Mouse (Mus musculus) liver, embryonic 14.5 days (tissue): Measurements from ENCODE around the gene Nek7. TPM values are rescaled to one million over a fixed set of nuclear protein-coding genes. Genes with fewer than 3 reads are reported as not detected.

ENCODE experiments used
- ATAC-seq: fragments of 200-750 bp; cut with Nextera tagmentation; 2 replicates; pipeline ENCODE4 v1.8.0; 2017; ENCODE audit warnings: moderate number of reproducible peaks, mild to moderate bottlenecking, moderate library complexity; ENCODE audit not compliant: insufficient read depth
- DNase-seq, 3 experiments: peaks; one replicate each; pipeline ENCODE4 v3.0.0-alpha.2; 2012 to 2013; ENCODE audit warnings: low read depth in 3 of 3, low spot score in 3 of 3
- H3K27ac ChIP-seq: fragments of 300-500 bp; sonication (generic); 2 replicates; pipeline ENCODE4 v1.5.1; 2014; ENCODE audit warnings: moderate library complexity, mild to moderate bottlenecking, control low read depth, inconsistent platforms
- H3K27me3 ChIP-seq: fragments of 300-500 bp; sonication (generic); 2 replicates; pipeline ENCODE4 v1.6.1; 2014; ENCODE audit warnings: mild to moderate bottlenecking, low read length, moderate library complexity; ENCODE audit not compliant: control insufficient read depth, insufficient read depth
- H3K36me3 ChIP-seq: fragments of 300-500 bp; sonication (generic); replicated peaks from 2 replicates; pipeline ENCODE4 v1.6.1; 2014; ENCODE audit warnings: low read depth; ENCODE audit not compliant: control insufficient read depth, insufficient read depth
- H3K4me1 ChIP-seq, 2 experiments: fragments of 200-500 bp in 1 of 2; fragments of 300-500 bp in 1 of 2; sonication (generic) in 1 of 2; replicated peaks; 2 replicates each; pipeline ENCODE4 v1.6.1; 2012 to 2014; ENCODE audit warnings: antibody characterized with exemption in 1 of 2, inconsistent platforms in 1 of 2, low read length in 1 of 2; ENCODE audit not compliant: control insufficient read depth in 2 of 2, insufficient read depth in 2 of 2
- H3K4me2 ChIP-seq: fragments of 300-500 bp; sonication (generic); 2 replicates; pipeline ENCODE4 v1.6.1; 2014; ENCODE audit warnings: low read depth, mild to moderate bottlenecking, control low read depth, moderate library complexity
- H3K4me3 ChIP-seq, 2 experiments: fragments of 200-500 bp in 1 of 2; fragments of 300-500 bp in 1 of 2; sonication (generic) in 1 of 2; 2 replicates each; pipeline ENCODE4 v1.5.1; 2012 to 2014; ENCODE audit warnings: low read depth in 2 of 2, low read length in 2 of 2, mild to moderate bottlenecking in 2 of 2, control low read depth in 1 of 2, inconsistent platforms in 1 of 2, moderate library complexity in 1 of 2; ENCODE audit not compliant: insufficient read depth in 1 of 2
- H3K9ac ChIP-seq: fragments of 300-500 bp; sonication (generic); replicated peaks from 2 replicates; pipeline ENCODE4 v1.6.1; 2014; ENCODE audit warnings: mild to moderate bottlenecking, control low read depth, moderate library complexity
- H3K9me3 ChIP-seq: fragments of 300-500 bp; sonication (generic); 2 replicates; pipeline ENCODE4 v1.6.1; 2016; ENCODE audit warnings: low read length, mixed read lengths; ENCODE audit not compliant: control insufficient read depth
- CTCF ChIP-seq: IDR thresholded peaks from 2 replicates; pipeline ENCODE4 v1.5.1; 2016; ENCODE audit warnings: antibody characterized with exemption, low read depth, control low read depth
- EP300 ChIP-seq: IDR thresholded peaks from 2 replicates; pipeline ENCODE4 v1.6.1; 2016; ENCODE audit warnings: antibody characterized with exemption, low read depth
- WGBS: fragments of 180-500 bp; shearing (Covaris S2); extraction: QIAGEN DNeasy Blood & Tissue Kit; methylation state at CpG from one replicate; pipeline ENCODE4 v1.1.7; 2014; ENCODE audit not compliant: insufficient replicate concordance; 5-methylcytosine and 5-hydroxymethylcytosine counted together
- polyA plus RNA-seq, 2 experiments: library from polyadenylated mRNA; depleted of rRNA in 1 of 2; stranded (reverse) in 1 of 2; unstranded in 1 of 2; fragments of >200 nt; fragmentation: Nextera tagmentation in 1 of 2; extraction: Ambion mirVana in 1 of 2; gene quantifications; 2 replicates each; pipeline versions ENCODE4 v1.2.1 to v1.2.3; 2012 to 2014

Gene Nek7
- polyA plus RNA-seq, 2 experiments = 5.5 to 13.2 TPM

DNA sequence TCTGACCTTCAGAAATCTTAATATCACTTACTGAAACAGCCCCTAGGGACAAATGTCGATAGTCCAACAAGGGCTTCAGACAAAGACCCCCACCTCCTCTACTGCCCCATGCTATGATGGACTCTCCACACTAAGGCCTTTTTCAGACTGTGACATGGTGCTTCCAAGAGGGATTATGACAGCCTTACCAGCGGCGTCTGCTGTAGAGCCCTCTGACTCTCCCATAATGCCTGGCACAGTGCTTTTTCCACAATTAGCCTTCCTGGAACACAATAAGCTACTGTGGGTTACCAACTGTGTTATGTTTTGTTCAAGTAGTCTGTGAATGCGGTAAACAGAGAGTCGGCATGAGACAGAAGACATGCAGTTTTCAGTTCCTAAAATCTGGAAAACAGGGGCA is 25.0 kb downstream of the Nek7 start:
- H3K27ac ChIP-seq = no peak overlapping the region
- H3K4me3 ChIP-seq = no peak overlapping the region
- H3K9ac ChIP-seq = no peak overlapping the region
- DNase-seq = no peak
- no peaks in the 10 kb centered on the region for H3K36me3 ChIP-seq
- H3K4me2 ChIP-seq = no peak overlapping the region
- WGBS = 86% methylated on average over 5 of the region's 5 CpGs
- H3K9me3 ChIP-seq = no peaks in the 10 kb centered on the region
- no peaks in the 10 kb centered on the region for H3K27me3 ChIP-seq
- TF ChIP-seq CTCF (no peak), EP300 (no peak)
- no peak for ATAC-seq
- H3K4me1 ChIP-seq = no peaks in the 10 kb centered on the region

DNA sequence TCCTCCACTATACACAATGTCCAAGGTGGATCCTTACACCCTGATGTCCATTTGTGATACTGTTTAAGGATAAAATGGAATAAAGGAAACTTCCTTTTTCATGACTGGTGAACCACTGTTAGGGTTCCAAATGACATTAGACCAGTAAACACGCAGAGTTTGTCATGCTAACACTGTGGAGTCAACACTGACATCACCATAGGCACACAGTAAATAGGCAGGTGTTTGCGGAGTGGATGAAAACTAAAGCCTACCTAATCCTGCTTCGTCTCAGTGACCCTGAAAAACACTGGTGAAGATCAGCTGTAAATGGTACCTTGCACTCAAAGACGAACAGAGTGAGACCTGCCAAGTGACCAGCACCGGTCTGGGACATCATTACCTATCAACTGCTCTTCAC is 26.0 kb downstream of the Nek7 start:
- no peak overlapping the region for H3K27ac ChIP-seq
- H3K36me3 ChIP-seq = no peaks in the 10 kb centered on the region
- TF ChIP-seq CTCF (no peak), EP300 (no peak)
- no peaks in the 10 kb centered on the region for H3K9me3 ChIP-seq
- no peak overlapping the region for H3K9ac ChIP-seq
- no peak overlapping the region for H3K4me3 ChIP-seq
- H3K4me2 ChIP-seq = no peak overlapping the region
- ATAC-seq (no peak), DNase-seq (no peak)
- no peaks in the 10 kb centered on the region for H3K27me3 ChIP-seq
- H3K4me1 ChIP-seq = no peaks in the 10 kb centered on the region
- WGBS = 76% methylated on average over 5 of the region's 5 CpGs

- H3K9ac ChIP-seq = no peak overlapping the region
- H3K27me3 ChIP-seq = no peaks in the 10 kb centered on the region
- H3K36me3 ChIP-seq = no peaks in the 10 kb centered on the region
- no peak overlapping the region for H3K27ac ChIP-seq
- H3K4me3 ChIP-seq = no peak overlapping the region
- TF ChIP-seq EP300 (no peak), CTCF (no peak)
- H3K4me2 ChIP-seq = no peak overlapping the region
- H3K9me3 ChIP-seq = no peaks in the 10 kb centered on the region
- no peaks in the 10 kb centered on the region for H3K4me1 ChIP-seq
- 79% methylated on average over 4 of the region's 4 CpGs for WGBS
- ATAC-seq (no peak), DNase-seq (no peak)
Observed at GRCm38 (mm10) chr1:138592466-138592865, 27.5 kb downstream of the Nek7 start.

DNA sequence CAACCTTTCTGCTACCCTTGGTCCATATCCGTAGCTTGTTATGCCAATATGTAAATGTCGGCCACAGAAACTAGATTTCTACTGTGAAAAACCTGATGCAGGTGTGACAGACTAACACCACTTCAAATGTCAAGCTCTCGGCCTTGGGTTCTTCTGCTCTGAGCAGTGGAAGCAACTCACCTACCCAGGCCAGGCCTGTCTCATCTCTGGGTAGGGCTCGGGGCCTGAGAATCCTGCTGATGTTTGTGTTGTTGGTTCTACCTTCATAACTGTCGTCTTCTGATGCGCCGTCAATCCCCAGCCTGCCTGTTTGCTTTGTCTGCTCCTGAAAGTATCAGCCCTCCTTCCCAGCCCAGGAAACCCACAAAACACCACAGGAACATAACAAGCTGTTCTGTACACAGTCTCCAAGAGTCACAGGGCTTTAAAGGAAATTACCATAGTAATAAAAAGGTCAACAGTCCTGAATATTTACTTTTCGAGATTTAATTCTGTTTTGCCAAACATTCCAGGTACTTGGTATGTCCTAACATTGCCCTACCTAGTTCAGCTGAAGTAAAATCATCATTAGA is 29.4 kb downstream of the Nek7 start:
- no peaks in the 10 kb centered on the region for H3K27me3 ChIP-seq
- H3K4me3 ChIP-seq = no peak overlapping the region
- H3K27ac ChIP-seq = no peak overlapping the region
- WGBS = 73% methylated on average over 8 of the region's 8 CpGs
- no peaks in the 10 kb centered on the region for H3K9me3 ChIP-seq
- no peak overlapping the region for H3K9ac ChIP-seq
- H3K4me1 ChIP-seq = no peaks in the 10 kb centered on the region
- H3K36me3 ChIP-seq = no peaks in the 10 kb centered on the region
- no peak for ATAC-seq
- no peak for TF ChIP-seq CTCF
- no peak for DNase-seq
- H3K4me2 ChIP-seq = no peak overlapping the region

DNA sequence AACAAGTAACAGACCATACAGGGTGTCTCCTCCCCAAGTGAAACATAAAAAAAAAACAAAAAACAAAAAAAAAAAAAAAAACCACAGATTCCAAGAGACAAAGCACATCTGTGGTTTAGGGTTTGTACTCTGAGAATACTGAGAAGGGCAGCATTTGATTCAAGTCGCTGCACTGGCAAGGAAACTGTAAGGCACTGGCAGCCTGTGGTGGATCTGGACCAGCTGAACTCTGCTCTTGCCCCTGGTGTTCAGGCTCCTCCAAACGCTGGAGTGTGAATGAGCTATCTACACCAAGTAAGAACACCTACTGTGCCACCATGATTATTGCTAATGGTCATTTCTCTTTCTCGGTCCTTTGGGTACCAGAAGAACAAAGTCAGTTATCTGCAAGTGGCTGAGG is 30.8 kb downstream of the Nek7 start:
- H3K4me1 ChIP-seq = no peaks in the 10 kb centered on the region
- H3K4me3 ChIP-seq = no peak overlapping the region
- ATAC-seq = no peak
- H3K36me3 ChIP-seq = no peaks in the 10 kb centered on the region
- H3K4me2 ChIP-seq = no peak overlapping the region
- no peak overlapping the region for H3K27ac ChIP-seq
- no peak overlapping the region for H3K9ac ChIP-seq
- TF ChIP-seq EP300 = no peak
- TF ChIP-seq CTCF = no peak
- DNase-seq = no peak
- 57% methylated on average over 3 of the region's 3 CpGs for whole genome bisulfite sequencing
- no peaks in the 10 kb centered on the region for H3K9me3 ChIP-seq
- no peaks in the 10 kb centered on the region for H3K27me3 ChIP-seq
